Mouse (Mus musculus) myocyte (in vitro differentiated cells): ENCODE measurements around the gene Mgat3.

Experiments
- E2F4 ChIP-seq: IDR thresholded peaks from one replicate; pipeline ENCODE4 v1.6.1; 2011; ENCODE audit warnings: mild to moderate bottlenecking, control low read depth, moderate library complexity; ENCODE audit not compliant: insufficient read depth
- MAX ChIP-seq: IDR thresholded peaks from one replicate; pipeline ENCODE4 v1.6.1; 2011; ENCODE audit warnings: low read depth, mild to moderate bottlenecking, control low read depth
- MYOD1 ChIP-seq, 3 experiments: IDR thresholded peaks; one replicate each; pipeline ENCODE4 v1.6.1; 2011; ENCODE audit warnings: control low read depth in 2 of 3, low read depth in 2 of 3, mild to moderate bottlenecking in 2 of 3, moderate library complexity in 1 of 3; ENCODE audit not compliant: insufficient read length in 2 of 3, control insufficient read depth in 1 of 3
- MYOG ChIP-seq, 3 experiments: IDR thresholded peaks; one replicate each; pipeline ENCODE4 v1.6.1; 2011; ENCODE audit warnings: control low read depth in 2 of 3, low read depth in 2 of 3, mild to moderate bottlenecking in 2 of 3; ENCODE audit not compliant: insufficient read length in 2 of 3, control insufficient read depth in 1 of 3, insufficient read depth in 1 of 3
- POLR2A ChIP-seq: IDR thresholded peaks from one replicate; pipeline ENCODE4 v1.6.1; 2011; ENCODE audit warnings: low read depth, mild to moderate bottlenecking, control low read depth, moderate library complexity; ENCODE audit not compliant: insufficient read length
- POLR2AphosphoS2 ChIP-seq: IDR thresholded peaks from one replicate; pipeline ENCODE4 v1.6.1; 2011; ENCODE audit warnings: low read depth, control low read depth; ENCODE audit not compliant: insufficient read length
- REST ChIP-seq: IDR thresholded peaks from one replicate; pipeline ENCODE4 v1.6.1; 2011; ENCODE audit warnings: mild to moderate bottlenecking, control low read depth, moderate library complexity; ENCODE audit not compliant: insufficient read depth, insufficient read length
- TCF12 ChIP-seq: IDR thresholded peaks from one replicate; pipeline ENCODE4 v1.6.1; 2011; ENCODE audit warnings: mild to moderate bottlenecking, control low read depth; ENCODE audit not compliant: poor library complexity, insufficient read depth, severe bottlenecking
- TCF3 ChIP-seq: IDR thresholded peaks from one replicate; pipeline ENCODE4 v1.6.1; 2011; ENCODE audit warnings: low read depth, control low read depth; ENCODE audit not compliant: insufficient read length
- USF1 ChIP-seq: IDR thresholded peaks from one replicate; pipeline ENCODE4 v1.6.1; 2011; ENCODE audit warnings: low read depth, mild to moderate bottlenecking, control low read depth, moderate library complexity

DNA sequence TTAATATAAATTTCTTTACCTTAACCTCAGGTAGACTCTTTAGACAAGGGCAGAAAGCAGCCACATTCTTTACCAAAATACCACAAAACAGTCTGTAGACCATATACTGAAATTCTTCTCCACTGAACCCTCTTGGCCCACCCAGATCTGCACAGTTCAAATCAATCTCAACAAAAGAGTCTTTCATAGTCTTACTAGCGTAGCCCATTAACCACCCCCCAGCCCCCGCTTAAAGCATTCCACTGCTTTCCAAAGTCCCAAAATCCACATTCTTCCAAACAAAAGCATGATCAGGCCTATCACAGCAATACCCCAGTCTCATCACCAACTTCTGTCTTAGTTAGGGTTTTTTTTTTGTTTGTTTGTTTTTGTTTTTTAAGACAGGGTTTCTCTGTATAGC, 26.0 kb downstream of the Mgat3 start:
- no peak for TF ChIP-seq POLR2A
- no peak for TF ChIP-seq TCF12
- no peak for TF ChIP-seq USF1
- TF ChIP-seq MYOD1 (IDR thresholded peaks at IDR 0.05; ENCODE audit: control insufficient read depth in 1 of 3, insufficient read length in 2 of 3, low read depth in 2 of 3), result no peak
- TF ChIP-seq E2F4, result no peak
- TF ChIP-seq MAX, result no peak
- TF ChIP-seq REST, result no peak
- no peak for TF ChIP-seq MYOG (IDR thresholded peaks at IDR 0.05; ENCODE audit: control insufficient read depth in 1 of 3, insufficient read depth in 1 of 3, insufficient read length in 2 of 3, low read depth in 2 of 3)
- TF ChIP-seq POLR2AphosphoS2, result no peak
- TF ChIP-seq TCF3, result no peak
